ENCODE assay signal across 8 mouse cellular contexts in the genomic region with DNA sequence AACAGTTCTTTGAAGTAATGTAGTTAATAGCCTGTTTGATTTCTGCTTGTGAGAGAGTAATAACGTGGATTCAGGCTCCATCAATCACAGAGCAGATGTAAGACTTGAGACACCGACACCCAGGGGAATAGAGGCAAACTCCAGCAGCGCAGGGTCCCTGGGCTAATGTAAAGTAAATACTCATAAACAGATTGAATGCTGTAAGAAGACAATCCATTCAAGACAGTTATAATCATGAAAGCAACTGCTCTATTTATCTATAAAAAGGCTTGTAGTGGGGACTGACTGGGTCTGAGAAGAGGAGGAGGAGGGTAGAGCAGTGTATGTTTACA. TPM values are rescaled to one million over a fixed set of nuclear protein-coding genes. Genes with fewer than 3 reads are reported as not detected.
DNase-seq lines count a peak whose midpoint lies in the region; ATAC-seq and TF ChIP-seq lines count a peak whose summit lies in the region.

No protein-coding gene starts in this region.

- H3K4me2 ChIP-seq in neural tube, embryonic 12.5 days (replicated peaks) = peak overlapping the region; percentile 78; the same call in 1 of the 2 replicates

- WGBS in heart, adult 2 months = 87% methylated on average over 3 of the region's 3 CpGs
- 40% methylated on average over 3 of the region's 3 CpGs for WGBS in heart, embryonic 10.5 days
- 7% methylated on average over 3 of the region's 3 CpGs for WGBS in neural tube, embryonic 12.5 days

- no peaks in the 10 kb centered on the region for H3K27me3 ChIP-seq in heart, adult 2 months (ENCODE audit: control insufficient read depth, insufficient read depth, low read length)
- no peaks in the 10 kb centered on the region for H3K27me3 ChIP-seq in heart, embryonic 10.5 days (ENCODE audit: insufficient read depth, poor library complexity, severe bottlenecking)
- H3K27me3 ChIP-seq in neural tube, embryonic 12.5 days (replicated peaks) = no peaks in the 10 kb centered on the region

- TF ChIP-seq POLR2A in heart, adult 2 months (IDR thresholded peaks at IDR 0.05; ENCODE audit: insufficient read depth, low read depth, low read length) = no peak
- TF ChIP-seq POLR2A in embryonic fibroblast, embryonic 13.5 days (IDR thresholded peaks at IDR 0.05; ENCODE audit: low read depth, low read length) = no peak

- intact Hi-C loops in heart, adult 2 months (cut with DNase I) = loop anchor here (2.0 to 10.0 kb wide), 5 partner anchors 135 to 967 kb away; no protein-coding TSS in a partner anchor

- H3K9me3 ChIP-seq in heart, embryonic 10.5 days = no peaks in the 10 kb centered on the region
- H3K9me3 ChIP-seq in neural tube, embryonic 12.5 days = no peaks in the 10 kb centered on the region

- DNase-seq in heart, adult 2 months = no peak
- no peak for DNase-seq in heart, embryonic 10.5 days (ENCODE audit: low spot score)
- no peak for DNase-seq in layer of hippocampus, adult 2 months (ENCODE audit: low spot score in 2 of 2)
- DNase-seq in layer of hippocampus, adult 9-11 months = no peak
- no peak for DNase-seq in right cerebral cortex, postnatal 4 days
- DNase-seq in spleen, postnatal 4 days (ENCODE audit: low spot score in 2 of 2) = no peak

- H3K27ac ChIP-seq in heart, adult 2 months = peak overlapping the region; percentile 93
- no peak overlapping the region for H3K27ac ChIP-seq in heart, embryonic 10.5 days
- H3K27ac ChIP-seq in layer of hippocampus, adult 2 months = peak overlapping the region; percentile 82
- 0 out of 2 replicates have a peak overlapping the region, but pooled peaks have one; percentile 20 for H3K27ac ChIP-seq in embryonic fibroblast, embryonic 13.5 days (ENCODE audit: insufficient read depth, low read length)
- no peak overlapping the region for H3K27ac ChIP-seq in neural tube, embryonic 12.5 days

- no peaks in the 10 kb centered on the region for H3K36me3 ChIP-seq in heart, adult 2 months (ENCODE audit: control insufficient read depth, insufficient read depth, low read length)
- H3K36me3 ChIP-seq in heart, embryonic 10.5 days = no peaks in the 10 kb centered on the region
- no peaks in the 10 kb centered on the region for H3K36me3 ChIP-seq in neural tube, embryonic 12.5 days

- TF ChIP-seq CTCF in heart, adult 2 months (IDR thresholded peaks at IDR 0.05) = no peak
- no peak for TF ChIP-seq CTCF in layer of hippocampus, adult 2 months (conservative IDR thresholded peaks at IDR 0.05)
- TF ChIP-seq CTCF in embryonic fibroblast, embryonic 13.5 days (IDR thresholded peaks at IDR 0.05; ENCODE audit: borderline replicate concordance, insufficient read depth, low read length) = no peak

- H3K4me3 ChIP-seq in heart, adult 2 months = no peak overlapping the region
- H3K4me3 ChIP-seq in heart, embryonic 10.5 days = no peak overlapping the region
- no peak overlapping the region for H3K4me3 ChIP-seq in layer of hippocampus, adult 2 months
- no peak overlapping the region for H3K4me3 ChIP-seq in embryonic fibroblast, embryonic 13.5 days (ENCODE audit: insufficient read depth, low read length)
- H3K4me3 ChIP-seq in neural tube, embryonic 12.5 days = no peak overlapping the region

- no peak for ATAC-seq in neural tube, embryonic 12.5 days (ENCODE audit: low FRiP score, low read depth)

- H3K4me1 ChIP-seq in heart, adult 2 months (ENCODE audit: control insufficient read depth, insufficient read depth, low read length) = peaks cover 1% of the 10 kb centered on the region; the same call in 1 of the 2 replicates
- peaks cover 9% of the 10 kb centered on the region; the same call in 1 of the 2 replicates for H3K4me1 ChIP-seq in heart, embryonic 10.5 days
- peaks cover 9% of the 10 kb centered on the region for H3K4me1 ChIP-seq in embryonic fibroblast, embryonic 13.5 days (ENCODE audit: control insufficient read depth, insufficient read depth, low read length)
- H3K4me1 ChIP-seq in neural tube, embryonic 12.5 days = peaks cover 16% of the 10 kb centered on the region

- TF ChIP-seq EP300 in heart, adult 2 months (IDR thresholded peaks at IDR 0.05; ENCODE audit: insufficient read depth, low read depth, low read length) = no peak

- no peaks in the 10 kb centered on the region for H3K79me2 ChIP-seq in heart, adult 2 months (replicated peaks; ENCODE audit: control insufficient read depth, insufficient read depth, low read length)

- no peak overlapping the region for H3K9ac ChIP-seq in heart, adult 2 months (ENCODE audit: low read depth, low read length)
- no peak overlapping the region for H3K9ac ChIP-seq in neural tube, embryonic 12.5 days

RNA-seq across cellular contexts. Expression of a gene that starts 3.2 kb away (rescaled TPM):
- total RNA-seq in heart, adult 2 months (2021) = 10 to 100 TPM; 21.1 to 22.5 TPM
- polyA plus RNA-seq in heart, adult 2 months (2012; rRNA removed) = 6.3 and 8.8 TPM in 2 replicates
- 12.4 and 18.2 TPM in 2 replicates for polyA plus RNA-seq in heart, embryonic 10.5 days (2016; fragmentation: Nextera tagmentation; extraction: Ambion mirVana)
- total RNA-seq in layer of hippocampus, adult 2 months (2021) = 10 to 100 TPM; 25.5 to 27.2 TPM
- polyA plus RNA-seq in embryonic fibroblast, embryonic 13.5 days (2011; ENCODE audit: insufficient read length, low read depth, missing spikeins) = 80.2 and 101 TPM in 2 replicates
- 18.3 and 20.5 TPM in 2 replicates for polyA plus RNA-seq in neural tube, embryonic 12.5 days (2016; fragmentation: Nextera tagmentation; extraction: Ambion mirVana)

Comparison
In these comparisons a context has a peak if more than half of its experiments do, and no peak if none do; other contexts are left out.
1. H3K27ac ChIP-seq: peak in heart, adult 2 months (single experiment), layer of hippocampus, adult 2 months (single experiment) and embryonic fibroblast, embryonic 13.5 days (single experiment); none in heart, embryonic 10.5 days (single experiment) and neural tube, embryonic 12.5 days (single experiment).